Mouse (Mus musculus) heart, adult 18-20 months (tissue): ENCODE measurements around the gene Gm49394. TPM values are rescaled to one million over a fixed set of nuclear protein-coding genes. Genes with fewer than 3 reads are reported as not detected.

ENCODE experiments used
- DNase-seq, 2 experiments: peaks; one replicate each; pipeline ENCODE4 v3.0.0; 2021 to 2022; ENCODE audit warnings: mixed read lengths in 1 of 2
- long read RNA-seq, 2 experiments: library from polyadenylated mRNA; stranded (forward); transcript quantifications; one replicate each; pipeline ENCODE4 v2.0.0; 2021
- total RNA-seq, 2 experiments: library from RNA; stranded (reverse); gene quantifications; 2 replicates each; pipeline ENCODE4 v1.2.3; 2021

The Gm49394 gene
- not detected for total RNA-seq
- long read RNA-seq, experiment 1: 0 reads
- long read RNA-seq, experiment 2: 0 reads

- no peak for DNase-seq
Observed at GRCm38 (mm10) chr7:142669751-142670625, at the start of gene Gm49394. Gene Gm49394, minus strand, starts transcription at chr7:142669942.

GRCm38 (mm10) chr7:142714783-142715498, 45.2 kb upstream of the Gm49394 start:
- DNase-seq: peak; percentile 22 to 74

GRCm38 (mm10) chr7:142706873-142707272, 37.1 kb upstream of the Gm49394 start:
- no peak for DNase-seq

GRCm38 (mm10) chr7:142699334-142699860, 29.7 kb upstream of the Gm49394 start:
- peak; percentile 80 to 85 for DNase-seq

GRCm38 (mm10) chr7:142678611-142679010, 8.9 kb upstream of the Gm49394 start:
- DNase-seq: peak; percentile 64 to 71

GRCm38 (mm10) chr7:142675644-142676043, 5.9 kb upstream of the Gm49394 start:
- peak in 1 of 2 experiments; percentile 71 for DNase-seq

GRCm38 (mm10) chr7:142675141-142675540, 5.4 kb upstream of the Gm49394 start:
- no peak for DNase-seq

GRCm38 (mm10) chr7:142672120-142672519, 2.4 kb upstream of the Gm49394 start:
- peak in 1 of 2 experiments; percentile 76 for DNase-seq

- DNase-seq: no peak
Observed at GRCm38 (mm10) chr7:142671067-142671466, 1.3 kb upstream of the Gm49394 start.

- no peak for DNase-seq
Observed at GRCm38 (mm10) chr7:142668328-142668727, 1.4 kb downstream of the Gm49394 start.

- DNase-seq: no peak
Observed at GRCm38 (mm10) chr7:142667521-142667920, 2.2 kb downstream of the Gm49394 start.

GRCm38 (mm10) chr7:142666659-142667058, 3.1 kb downstream of the Gm49394 start, which contains the start of gene Igf2:
Gene Igf2, minus strand, starts transcription at chr7:142666816.
- no peak for DNase-seq

- DNase-seq: no peak
Observed at GRCm38 (mm10) chr7:142666109-142666508, 3.6 kb downstream of the Gm49394 start.

- DNase-seq: no peak
Observed at GRCm38 (mm10) chr7:142665364-142665763, 4.4 kb downstream of the Gm49394 start.

GRCm38 (mm10) chr7:142664465-142665029, 5.2 kb downstream of the Gm49394 start:
- DNase-seq: no peak

- no peak for DNase-seq
Observed at GRCm38 (mm10) chr7:142663931-142664421, 5.8 kb downstream of the Gm49394 start.

- no peak for DNase-seq
Observed at GRCm38 (mm10) chr7:142663151-142663550, 6.6 kb downstream of the Gm49394 start.

GRCm38 (mm10) chr7:142661811-142662210, 7.9 kb downstream of the Gm49394 start:
- DNase-seq: no peak

GRCm38 (mm10) chr7:142661046-142661445, 8.7 kb downstream of the Gm49394 start:
- DNase-seq: no peak

- no peak for DNase-seq
Observed at GRCm38 (mm10) chr7:142660651-142660945, 9.1 kb downstream of the Gm49394 start.

GRCm38 (mm10) chr7:142659767-142660650, 9.7 kb downstream of the Gm49394 start:
- no peak for DNase-seq
